Mouse (Mus musculus): ENCODE data around the gene Gm20883.
"Not testable (repeated sequence)": the region's sequence is repeated elsewhere in the genome, so short reads cannot be mapped to it uniquely, and the experiment has no call there.

Gm20883 gene

GRCm38 (mm10) chrY:50607951-50608350 is at the start of gene Gm20883:
Gene Gm20883, plus strand, starts transcription at chrY:50608251.
- not testable (repeated sequence) for DNase-seq (ENCODE audit: low spot score in 2 of 2)
